Mouse (Mus musculus): ENCODE measurements around the gene Egfem1.

The Egfem1 gene

DNA sequence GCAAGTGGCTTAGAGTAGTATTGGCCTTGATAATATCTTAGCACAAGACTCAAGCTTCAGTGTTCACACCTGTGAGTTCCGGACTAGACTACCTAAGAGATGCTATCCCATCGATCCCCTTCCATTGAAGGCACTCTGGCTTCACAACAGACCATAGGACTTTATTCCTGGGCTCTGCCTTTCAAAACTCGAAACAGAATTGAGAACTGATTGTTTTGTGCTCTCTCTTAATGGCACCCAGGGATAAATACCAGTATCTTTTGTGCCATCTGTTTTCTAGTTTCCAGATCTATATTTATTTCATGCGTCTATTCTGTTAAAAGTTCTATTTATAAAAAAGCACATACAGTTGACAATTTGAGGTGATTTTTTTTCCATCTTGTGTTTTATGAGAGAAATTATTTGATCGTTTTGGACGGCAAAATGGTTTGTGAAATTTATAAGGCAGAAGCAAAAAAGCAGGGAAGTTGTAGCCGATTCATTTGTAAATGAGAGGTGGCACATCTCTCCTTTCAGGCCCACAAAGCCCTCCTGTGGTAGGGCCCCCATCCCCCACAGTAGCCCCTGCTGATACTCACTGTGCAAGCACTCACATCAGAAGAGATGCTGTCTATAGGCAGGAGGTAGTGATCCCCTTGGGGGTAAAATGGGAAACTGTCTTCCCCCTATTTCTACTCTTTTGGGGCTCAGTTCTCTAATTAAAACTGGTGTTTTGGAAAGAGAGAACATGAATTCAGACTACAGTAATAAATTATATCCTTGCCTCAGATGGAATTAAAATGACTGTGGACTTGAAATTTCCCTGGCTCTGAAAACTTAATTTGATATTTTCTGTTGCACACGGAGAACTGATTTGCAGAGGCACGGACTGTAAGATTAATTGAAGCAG lies 53.6 kb downstream of the Egfem1 start:
- no peak for DNase-seq (ENCODE audit: low spot score)

DNA sequence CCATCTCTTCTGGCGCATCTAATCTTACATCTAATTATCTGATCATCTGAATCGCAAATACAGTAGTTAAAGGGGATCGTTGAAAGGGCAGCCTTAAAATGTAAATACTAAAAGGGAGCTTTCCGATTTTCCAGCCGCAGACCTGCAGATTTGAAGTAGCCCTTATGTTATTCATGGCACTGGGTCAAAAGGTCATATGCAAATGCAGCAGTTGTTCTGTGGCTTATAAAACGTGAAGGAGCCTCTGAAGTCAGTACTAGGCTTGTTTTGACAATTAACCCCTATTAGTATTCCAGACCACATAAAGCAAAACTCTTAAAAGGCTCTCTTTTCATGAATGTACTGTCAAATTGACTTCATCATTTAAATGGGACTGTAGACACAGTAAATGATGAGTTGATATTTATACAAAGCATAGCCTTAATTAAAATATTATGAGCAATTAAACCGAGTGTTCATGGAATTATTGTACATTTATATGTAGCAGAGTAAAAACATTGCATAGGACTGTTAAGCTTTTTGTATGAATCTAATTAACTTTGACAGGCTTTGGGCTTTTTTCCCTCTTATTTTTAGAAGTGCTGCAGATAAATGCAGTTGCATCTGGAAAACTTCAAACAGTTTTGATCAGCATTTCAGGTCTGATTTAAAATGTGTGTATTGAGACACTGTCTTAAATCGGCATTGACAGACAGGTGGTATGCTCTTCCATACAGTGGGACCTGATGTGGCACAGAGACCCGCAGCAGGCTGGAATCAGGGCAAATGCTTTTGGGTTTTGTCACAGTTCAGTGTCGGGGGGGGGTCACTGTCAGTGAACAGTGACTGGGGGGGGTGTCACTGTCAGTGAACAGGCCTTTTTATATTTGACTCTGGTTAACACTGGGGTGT lies 54.5 kb downstream of the Egfem1 start:
- no peak for DNase-seq (ENCODE audit: low spot score)

DNA sequence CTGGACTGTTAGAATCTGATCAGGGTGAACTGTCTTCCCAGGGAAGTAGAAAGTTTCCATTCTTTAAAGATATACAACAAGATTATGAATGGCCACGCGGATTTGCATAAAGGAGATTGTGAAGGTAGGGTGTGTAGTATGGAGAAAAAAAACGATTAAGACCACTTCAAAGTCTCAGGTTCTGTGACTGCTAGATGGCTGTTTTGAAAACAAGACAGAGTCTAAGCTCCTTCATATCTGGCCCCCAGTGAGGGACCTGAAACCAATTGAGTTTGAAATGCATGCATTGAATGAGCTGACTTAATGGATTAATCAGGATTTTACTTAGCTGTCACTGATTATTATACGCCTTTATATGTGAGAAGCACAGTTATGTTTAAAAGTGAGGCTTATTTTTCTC lies 86.6 kb downstream of the Egfem1 start:
- DNase-seq (ENCODE audit: low spot score), result no peak

GRCm38 (mm10) chr3:29169003-29169402 lies 87.2 kb downstream of the Egfem1 start:
- DNase-seq (ENCODE audit: low spot score), result no peak

DNA sequence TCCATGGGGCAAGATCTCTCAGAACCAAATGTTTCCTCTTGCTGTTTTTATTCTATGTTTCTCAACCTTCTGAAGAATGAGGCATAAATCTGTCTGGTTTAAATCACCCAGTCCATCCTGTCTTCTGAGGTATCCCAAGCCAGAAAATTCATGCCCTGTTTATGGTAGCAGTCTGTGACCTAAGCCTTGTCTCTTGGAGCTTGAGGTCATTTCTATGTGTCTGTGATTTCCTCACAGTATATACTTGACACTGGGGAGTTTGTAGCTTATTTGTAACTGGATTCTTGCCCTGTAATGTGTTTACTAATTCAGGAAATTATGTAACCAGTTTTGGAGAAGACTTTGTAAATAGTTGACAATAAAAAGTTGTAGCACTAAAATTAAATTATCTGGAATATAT lies 95.2 kb downstream of the Egfem1 start:
- DNase-seq (ENCODE audit: low spot score), result no peak

DNA sequence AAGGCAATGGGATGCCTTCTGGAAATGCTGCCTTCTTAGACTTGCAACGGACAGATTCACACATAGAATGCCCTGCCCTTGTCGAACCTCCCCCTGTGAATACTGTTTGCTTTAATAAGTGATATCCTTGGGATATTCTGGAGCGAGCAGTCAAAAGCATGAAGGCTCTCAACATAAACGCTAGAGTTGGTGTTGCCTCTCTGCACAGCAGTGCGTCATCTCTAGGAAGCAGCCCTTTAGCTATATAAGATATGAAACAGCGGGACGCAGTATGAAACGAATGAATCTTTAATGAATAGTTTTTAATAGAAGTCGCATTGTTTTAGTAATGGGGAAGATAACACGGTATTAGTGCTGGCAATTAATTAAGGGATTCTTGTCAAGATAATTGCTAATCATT lies 101.2 kb downstream of the Egfem1 start:
- no peak for DNase-seq (ENCODE audit: low spot score)

DNA sequence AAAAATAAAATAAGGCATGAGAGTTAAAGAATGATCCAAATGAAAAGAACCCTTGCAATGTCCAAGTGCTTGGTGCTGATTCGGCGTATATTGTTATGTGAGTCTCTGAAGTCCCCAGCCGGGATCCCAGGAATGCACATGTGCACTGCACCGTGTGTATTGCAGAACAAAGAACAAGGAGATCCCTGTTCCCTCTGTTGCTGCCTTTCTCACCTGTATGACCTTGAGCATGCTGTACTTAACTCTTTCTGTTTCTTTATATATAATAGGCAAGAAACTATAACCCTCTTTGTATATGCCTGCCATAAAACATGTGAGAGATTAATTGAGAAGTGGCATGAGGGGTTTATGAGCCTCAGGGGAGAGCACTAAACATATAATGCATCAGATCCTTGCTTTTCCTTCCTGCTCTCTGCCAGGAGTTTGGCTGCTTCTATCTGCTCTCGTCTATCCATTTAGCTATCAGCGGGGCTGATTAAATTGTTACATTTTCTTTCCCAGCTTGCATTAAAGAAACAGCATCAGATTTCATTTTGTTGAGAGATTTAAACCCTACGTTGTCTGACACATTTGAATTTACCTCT lies 101.9 kb downstream of the Egfem1 start:
- no peak for DNase-seq (ENCODE audit: low spot score)

DNA sequence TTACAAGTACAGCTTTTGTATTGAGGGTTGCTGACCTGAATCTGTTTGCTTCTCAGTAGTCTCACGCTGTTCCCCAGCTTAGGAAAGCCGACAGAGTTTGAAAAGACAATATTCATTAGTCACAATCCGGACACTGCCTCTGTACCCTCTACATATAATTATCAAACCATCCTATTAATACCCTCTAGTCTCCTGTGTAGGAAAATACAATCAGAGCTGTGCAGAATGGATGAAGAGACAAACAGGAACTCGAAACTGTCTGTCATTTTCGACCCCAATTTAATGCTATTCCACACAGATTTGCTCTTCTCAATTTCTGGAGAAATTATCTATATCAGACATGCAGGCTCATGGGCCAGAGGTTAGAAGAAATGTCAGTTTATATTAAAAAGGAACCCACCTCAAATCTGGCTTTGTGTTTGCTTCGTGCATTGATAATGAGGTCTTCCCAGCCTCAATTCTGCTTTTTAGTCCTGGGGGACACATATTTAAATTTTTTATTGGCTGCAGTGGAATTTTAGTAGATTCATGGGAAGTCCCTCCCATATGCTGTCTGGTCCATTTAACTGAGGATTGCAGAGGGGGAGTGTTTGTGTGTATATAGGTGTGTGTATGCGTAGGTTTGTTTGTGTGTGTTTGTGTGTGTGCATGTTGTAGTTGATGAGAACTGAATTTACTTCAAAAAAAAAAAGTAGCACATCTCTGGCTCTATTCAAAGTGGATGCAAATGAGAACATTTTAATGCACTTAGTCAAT lies 102.8 kb downstream of the Egfem1 start:
- DNase-seq (ENCODE audit: low spot score), result no peak

DNA sequence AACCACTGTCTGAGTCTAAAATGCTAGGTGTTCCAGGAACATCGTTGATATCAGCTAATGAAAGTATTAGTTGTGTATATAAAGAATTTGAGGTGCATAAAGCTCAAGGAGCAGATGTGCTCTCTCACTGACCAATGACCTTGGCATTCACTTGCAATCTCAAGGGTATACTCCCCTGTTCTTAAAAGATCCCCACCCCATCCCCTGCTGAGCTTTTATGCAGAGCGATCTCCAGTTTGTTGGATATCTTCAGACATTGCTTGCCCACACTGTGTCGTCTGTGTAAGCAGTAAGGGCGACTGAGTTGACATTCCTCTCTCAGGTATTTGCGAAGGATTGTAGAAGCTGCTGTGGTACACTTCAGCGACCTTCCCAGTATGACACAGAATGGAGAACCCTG lies 108.4 kb downstream of the Egfem1 start:
- no peak for DNase-seq (ENCODE audit: low spot score)

DNA sequence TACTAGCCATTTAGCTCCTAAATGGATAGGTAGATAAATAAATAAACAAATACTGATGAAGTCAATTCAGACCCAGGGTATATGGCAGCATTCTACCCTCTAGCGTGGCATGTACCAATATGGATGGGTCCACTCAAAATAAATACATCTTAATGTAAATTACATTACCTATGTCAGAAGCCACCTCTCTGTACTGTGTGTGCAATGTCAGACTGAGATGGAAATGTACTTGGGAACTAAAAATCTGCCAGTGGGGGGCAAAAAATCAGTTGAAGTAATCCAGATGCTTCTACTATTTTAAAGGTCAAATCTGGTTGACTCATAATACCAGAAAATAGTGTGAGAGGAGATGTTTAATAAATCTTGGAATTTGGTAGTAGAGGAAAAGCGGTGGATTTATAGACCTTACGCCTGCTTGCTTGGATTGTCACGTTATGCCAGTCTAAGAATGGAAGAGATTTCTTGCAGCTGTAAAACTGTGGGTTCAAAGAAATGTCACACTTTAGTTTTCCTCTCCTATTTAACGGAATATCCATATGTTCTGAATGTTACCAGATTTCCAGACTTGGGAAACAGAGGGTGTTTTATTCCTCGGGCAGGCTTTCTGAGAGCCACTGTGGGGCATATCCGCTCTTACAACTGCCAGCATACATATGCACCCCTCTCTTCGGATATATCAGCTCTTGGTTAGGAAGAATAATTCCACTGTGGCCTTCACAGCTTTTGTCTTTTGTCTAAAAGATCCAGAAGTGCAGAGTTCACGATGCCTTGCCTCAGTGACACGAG lies 116.1 kb downstream of the Egfem1 start:
- DNase-seq (ENCODE audit: low spot score), result no peak

- no peak for DNase-seq (ENCODE audit: low spot score)
Measured at GRCm38 (mm10) chr3:29200601-29201000, 118.8 kb downstream of the Egfem1 start.

DNA sequence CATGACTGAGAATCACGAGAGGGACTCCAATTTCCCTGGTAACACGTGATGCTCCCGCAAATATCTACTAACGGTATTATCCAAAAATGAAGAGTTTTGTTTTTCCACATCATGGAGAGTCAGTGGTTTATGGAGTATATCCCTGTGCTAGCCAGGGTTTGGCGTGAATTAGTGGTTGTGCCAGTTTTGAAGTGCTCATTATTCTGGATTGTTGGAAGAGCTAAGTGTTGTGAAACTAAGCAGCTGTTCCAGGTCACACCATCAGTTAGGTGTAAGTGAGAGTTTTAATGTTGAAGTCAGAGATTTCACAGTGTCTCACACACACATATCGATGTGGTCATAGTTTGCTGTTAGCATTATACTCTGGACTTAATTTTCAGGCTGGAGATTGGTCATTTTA lies 120.7 kb downstream of the Egfem1 start:
- DNase-seq (ENCODE audit: low spot score), result no peak

DNA sequence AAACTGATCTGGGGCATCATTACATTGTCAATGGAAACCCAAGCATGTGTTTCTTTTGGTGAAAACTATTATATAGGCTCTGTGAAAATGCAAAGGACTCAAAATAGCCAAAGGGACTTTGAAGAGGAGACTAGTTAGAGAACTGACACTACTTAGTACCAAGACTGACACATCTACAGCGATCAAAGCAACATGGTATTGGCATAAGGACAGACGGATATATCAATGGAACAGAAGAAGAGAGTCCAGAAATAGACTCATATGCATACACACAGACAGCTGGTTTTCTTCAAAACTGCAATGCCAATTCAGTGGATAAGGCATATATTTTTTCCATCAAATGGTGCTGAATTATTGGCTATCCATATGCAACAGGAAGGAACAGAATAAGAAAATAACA lies 140.6 kb downstream of the Egfem1 start:
- no peak for DNase-seq (ENCODE audit: low spot score)

GRCm38 (mm10) chr3:29229712-29230111 lies 147.9 kb downstream of the Egfem1 start:
- no peak for DNase-seq (ENCODE audit: low spot score)

DNA sequence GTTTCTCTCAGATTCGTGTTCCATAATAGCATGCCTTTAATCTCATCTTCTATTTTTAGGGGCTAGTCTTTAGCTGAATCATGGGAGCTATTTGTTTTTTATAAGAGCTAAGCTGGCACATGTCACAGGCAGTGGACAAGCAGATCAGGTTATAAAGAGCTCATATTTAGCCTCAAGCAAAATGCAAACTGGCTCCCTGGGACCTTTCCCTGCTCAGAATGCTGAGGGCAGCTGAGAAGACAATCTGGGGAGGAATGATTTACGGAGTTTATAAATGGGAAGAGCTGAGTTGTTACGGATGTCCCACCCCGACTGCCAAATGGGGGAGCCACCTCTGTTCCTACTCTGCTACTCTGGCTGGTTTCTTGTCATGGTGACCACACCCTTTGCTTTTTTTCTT lies 153.7 kb downstream of the Egfem1 start:
- no peak for DNase-seq (ENCODE audit: low spot score)

DNA sequence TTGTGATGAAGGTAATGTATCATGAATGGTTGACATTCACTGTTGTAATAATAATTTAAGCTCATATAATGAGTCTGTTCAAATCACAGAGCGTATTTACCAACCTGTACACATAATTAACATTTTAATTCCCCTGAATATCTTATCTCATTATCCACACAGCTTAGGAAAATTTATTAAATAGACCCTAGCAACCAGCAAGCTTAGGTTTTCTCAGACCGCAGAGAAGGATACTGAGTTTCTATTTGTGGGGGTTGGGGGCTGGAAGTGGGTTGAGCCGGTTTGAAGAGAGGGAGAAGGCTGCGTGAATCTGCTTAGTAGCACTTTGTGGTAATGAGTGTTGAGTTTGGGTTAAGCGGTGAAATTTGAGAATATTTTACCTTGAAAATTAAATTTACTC lies 154.7 kb downstream of the Egfem1 start:
- DNase-seq (ENCODE audit: low spot score), result no peak

GRCm38 (mm10) chr3:29243600-29243999 lies 161.8 kb downstream of the Egfem1 start:
- no peak for DNase-seq (ENCODE audit: low spot score)

- no peak for DNase-seq (ENCODE audit: low spot score)
Measured at GRCm38 (mm10) chr3:29291633-29292032, 209.8 kb downstream of the Egfem1 start.

GRCm38 (mm10) chr3:29292251-29292650 lies 210.4 kb downstream of the Egfem1 start:
- no peak for DNase-seq (ENCODE audit: low spot score)

DNA sequence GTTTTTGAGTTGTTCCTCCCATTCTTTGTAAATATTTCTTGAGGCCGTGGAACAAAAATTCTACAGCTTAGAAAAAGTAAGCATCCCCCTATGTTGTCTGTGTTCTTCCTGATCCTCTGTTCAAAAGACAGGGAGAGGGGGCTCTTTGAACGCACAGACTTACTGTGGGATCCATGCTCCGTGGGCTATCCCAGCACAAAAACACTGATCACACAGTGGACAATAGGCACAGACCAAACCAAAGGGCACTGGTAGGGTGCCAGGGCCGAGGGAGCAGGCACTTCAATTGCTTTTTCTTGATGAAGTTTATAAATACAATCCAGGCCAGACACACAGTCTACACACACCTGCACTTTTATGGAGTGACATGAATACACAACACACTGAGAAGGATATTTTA lies 211.4 kb downstream of the Egfem1 start:
- DNase-seq (ENCODE audit: low spot score), result no peak

DNA sequence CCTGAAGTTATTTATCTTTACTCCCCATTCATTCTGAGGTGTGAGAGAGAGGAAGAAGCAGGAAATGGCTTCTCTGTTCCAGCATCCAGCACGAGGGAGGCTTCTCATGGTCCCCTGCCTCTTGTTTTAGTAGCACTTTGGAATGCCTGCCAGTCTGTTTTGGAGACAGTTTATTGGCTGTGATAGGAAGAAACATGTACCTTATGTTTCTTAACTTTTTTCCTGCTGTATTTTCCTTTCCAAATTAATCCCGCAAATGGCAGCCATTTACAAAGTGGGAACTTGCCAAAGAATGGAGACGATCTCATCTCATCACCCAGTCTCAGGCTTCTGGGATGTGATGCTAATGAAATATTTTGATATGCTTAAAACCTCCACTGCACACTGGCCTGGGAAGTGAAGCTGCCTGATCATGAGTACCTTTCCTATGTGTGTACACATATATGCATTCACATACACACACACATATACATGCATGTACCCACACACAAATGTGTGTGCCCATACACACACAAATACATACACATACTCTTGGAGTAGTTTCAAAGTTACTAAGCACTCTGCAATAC lies 260.5 kb downstream of the Egfem1 start:
- DNase-seq (ENCODE audit: low spot score), result no peak

Data from ovary, postnatal 10 days (tissue).